Mouse (Mus musculus): ENCODE results near the gene Tanc2. TPM values are rescaled to one million over a fixed set of nuclear protein-coding genes. Genes with fewer than 3 reads are reported as not detected.

Gene Tanc2
- polyA plus RNA-seq, 1 experiment, result 10.2 TPM

DNA sequence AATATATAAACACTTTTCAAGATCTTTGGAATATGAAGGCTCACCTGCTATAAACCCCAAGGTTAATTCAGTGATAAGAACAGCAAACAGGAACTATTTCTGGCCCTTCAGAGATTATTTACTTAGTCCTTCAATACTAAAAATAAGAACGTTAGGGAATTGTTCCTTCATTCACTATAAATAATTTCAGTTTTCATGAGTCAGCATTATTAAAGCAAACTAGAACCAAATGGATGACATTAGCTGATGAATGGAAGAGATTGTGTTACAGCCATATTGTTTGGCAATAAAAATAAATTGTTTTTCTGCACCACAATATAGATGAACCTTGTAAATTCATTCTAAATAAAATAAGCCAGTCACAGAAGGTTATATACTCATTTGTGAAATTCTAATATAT is 129.9 kb downstream of the Tanc2 start:
- no peak for DNase-seq
- no peak overlapping the region for H3K4me3 ChIP-seq (replicated peaks; ENCODE audit: extremely low read depth, low read depth, low read length)
- H3K4me1 ChIP-seq (ENCODE audit: control insufficient read depth, insufficient read depth, low read length), result no peaks in the 10 kb centered on the region
- no peak for TF ChIP-seq POLR2A (IDR thresholded peaks at IDR 0.05; ENCODE audit: borderline replicate concordance, extremely low read depth, low read depth, low read length)
- no peak for TF ChIP-seq CTCF (IDR thresholded peaks at IDR 0.05; ENCODE audit: insufficient read depth, low read length)
- WGBS, result 19% methylated on average over 1 of the region's 1 CpGs

DNA sequence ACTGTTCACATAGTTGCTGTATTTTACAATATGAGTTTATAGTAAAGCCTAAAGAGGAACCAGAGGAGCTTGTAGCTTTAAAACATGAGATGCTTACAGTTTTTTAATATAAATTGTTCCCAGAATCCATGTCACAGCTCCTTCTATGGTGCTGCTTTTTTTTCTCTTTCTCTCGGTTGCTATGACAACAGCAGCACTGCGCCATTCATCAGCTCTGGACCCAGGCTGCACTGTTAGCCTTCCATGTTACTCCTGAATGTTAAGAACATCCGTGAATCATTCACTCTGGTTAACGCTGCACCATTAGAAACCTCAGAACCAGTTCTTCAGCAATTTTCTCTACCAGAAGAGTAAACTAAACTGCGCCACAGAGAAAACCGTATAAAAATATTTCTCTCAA is 141.8 kb downstream of the Tanc2 start:
- no peak for DNase-seq

DNA sequence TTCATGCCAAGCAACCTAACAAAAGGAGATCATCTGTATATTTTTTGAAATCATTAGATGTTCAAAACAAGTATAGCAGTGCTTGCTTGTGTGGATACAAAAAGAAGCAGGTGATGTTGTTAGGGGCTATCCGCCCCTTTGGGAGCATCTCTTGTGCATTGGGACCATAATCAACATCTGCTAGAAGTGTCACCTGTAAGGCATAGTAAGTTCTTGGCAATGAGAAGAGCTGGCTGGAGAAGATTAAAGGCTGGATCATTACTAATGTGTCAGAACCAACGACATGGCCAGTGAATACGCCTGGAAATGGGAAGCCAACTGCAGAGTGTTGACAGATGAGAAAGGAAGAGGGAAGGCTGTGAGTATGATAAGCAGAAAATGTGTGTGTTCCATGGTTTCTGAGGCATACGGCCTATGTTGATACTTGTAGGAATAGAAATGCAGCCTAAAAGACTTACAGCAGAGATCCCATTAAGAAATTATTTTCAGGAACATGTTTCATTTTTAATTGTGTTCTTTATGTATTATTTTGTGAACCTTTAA is 142.3 kb downstream of the Tanc2 start:
- no peaks in the 10 kb centered on the region for H3K4me1 ChIP-seq (ENCODE audit: control insufficient read depth, insufficient read depth, low read length)
- no peak for DNase-seq
- TF ChIP-seq CTCF (IDR thresholded peaks at IDR 0.05; ENCODE audit: insufficient read depth, low read length) (no peak), POLR2A (IDR thresholded peaks at IDR 0.05; ENCODE audit: borderline replicate concordance, extremely low read depth, low read depth, low read length) (no peak)
- WGBS, result 58% methylated on average over 4 of the region's 4 CpGs
- no peak overlapping the region for H3K4me3 ChIP-seq (replicated peaks; ENCODE audit: extremely low read depth, low read depth, low read length)

More for the DNA sequence above, 141.8 kb downstream of the Tanc2 start:
- TF ChIP-seq POLR2A (IDR thresholded peaks at IDR 0.05; ENCODE audit: borderline replicate concordance, extremely low read depth, low read depth, low read length), result no peak
- TF ChIP-seq CTCF (IDR thresholded peaks at IDR 0.05; ENCODE audit: insufficient read depth, low read length), result no peak
- 63% methylated on average over 6 of the region's 6 CpGs for WGBS
- H3K4me1 ChIP-seq (ENCODE audit: control insufficient read depth, insufficient read depth, low read length), result no peaks in the 10 kb centered on the region
- H3K4me3 ChIP-seq (replicated peaks; ENCODE audit: extremely low read depth, low read depth, low read length), result no peak overlapping the region

DNA sequence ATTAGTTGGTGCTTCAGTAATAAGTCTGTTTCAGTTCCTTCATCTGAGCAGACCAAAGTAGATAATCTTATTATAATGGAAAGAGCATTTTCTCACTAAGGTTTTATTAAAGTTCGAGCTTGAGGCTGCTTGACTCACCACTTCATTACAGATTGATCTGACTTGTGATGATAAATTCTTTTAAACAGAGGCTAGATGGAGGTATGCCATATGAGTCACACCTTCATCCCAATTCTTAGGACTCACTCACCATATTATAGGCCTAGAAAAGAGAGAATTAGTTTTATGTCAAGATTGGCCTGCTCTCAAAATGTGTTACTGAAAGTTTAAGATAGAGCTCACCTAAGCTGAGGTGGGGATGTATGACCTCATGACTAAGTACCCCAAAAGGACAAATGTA is 153.4 kb downstream of the Tanc2 start:
- Histone ChIP-seq H3K4me1 (ENCODE audit: control insufficient read depth, insufficient read depth, low read length) (no peaks in the 10 kb centered on the region), H3K4me3 (replicated peaks; ENCODE audit: extremely low read depth, low read depth, low read length) (no peak overlapping the region)
- 83% methylated on average over 1 of the region's 1 CpGs for WGBS
- DNase-seq, result no peak
- TF ChIP-seq CTCF (IDR thresholded peaks at IDR 0.05; ENCODE audit: insufficient read depth, low read length) (no peak), POLR2A (IDR thresholded peaks at IDR 0.05; ENCODE audit: borderline replicate concordance, extremely low read depth, low read depth, low read length) (no peak)

DNA sequence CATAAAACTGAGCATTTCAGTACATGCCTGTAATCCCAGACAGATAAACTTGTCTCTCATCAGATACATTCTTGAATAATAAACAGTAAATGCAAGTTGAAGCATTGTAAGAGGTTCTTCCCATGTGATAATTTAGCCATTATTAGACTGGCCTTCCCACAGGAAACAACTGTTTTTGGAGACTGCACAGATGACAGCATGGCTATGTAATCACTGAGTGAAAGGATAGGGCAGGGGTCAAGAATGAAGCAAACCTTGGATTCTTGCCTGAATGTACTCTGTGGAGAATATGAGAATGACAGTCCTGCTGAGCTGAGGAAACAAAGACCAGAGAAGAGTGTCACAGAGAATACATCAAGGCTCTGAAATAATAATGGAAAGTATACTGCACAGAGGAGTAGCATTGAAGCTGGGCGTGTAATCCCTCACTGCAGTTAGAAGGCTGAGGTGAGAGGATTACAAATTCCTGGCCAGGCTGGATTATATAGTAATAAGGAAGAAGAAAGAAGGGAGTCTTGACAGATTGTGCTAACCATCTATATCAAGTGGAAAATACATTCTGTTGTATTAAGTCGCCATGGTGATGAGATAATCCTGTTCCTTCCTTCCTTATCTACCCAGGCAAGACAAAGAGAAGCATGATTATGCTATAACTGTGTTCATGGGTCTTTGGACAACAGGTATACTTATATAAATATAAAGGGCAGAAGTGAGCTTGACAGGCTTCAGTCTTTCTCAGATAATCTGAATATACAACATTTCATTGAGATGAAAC is 159.7 kb downstream of the Tanc2 start:
- H3K4me1 ChIP-seq (ENCODE audit: control insufficient read depth, insufficient read depth, low read length), result peaks cover 3% of the 10 kb centered on the region
- 37% methylated on average over 2 of the region's 2 CpGs for WGBS
- TF ChIP-seq POLR2A (IDR thresholded peaks at IDR 0.05; ENCODE audit: borderline replicate concordance, extremely low read depth, low read depth, low read length), result no peak
- no peak for TF ChIP-seq CTCF (IDR thresholded peaks at IDR 0.05; ENCODE audit: insufficient read depth, low read length)
- no peak overlapping the region for H3K4me3 ChIP-seq (replicated peaks; ENCODE audit: extremely low read depth, low read depth, low read length)
- no peak for DNase-seq

DNA sequence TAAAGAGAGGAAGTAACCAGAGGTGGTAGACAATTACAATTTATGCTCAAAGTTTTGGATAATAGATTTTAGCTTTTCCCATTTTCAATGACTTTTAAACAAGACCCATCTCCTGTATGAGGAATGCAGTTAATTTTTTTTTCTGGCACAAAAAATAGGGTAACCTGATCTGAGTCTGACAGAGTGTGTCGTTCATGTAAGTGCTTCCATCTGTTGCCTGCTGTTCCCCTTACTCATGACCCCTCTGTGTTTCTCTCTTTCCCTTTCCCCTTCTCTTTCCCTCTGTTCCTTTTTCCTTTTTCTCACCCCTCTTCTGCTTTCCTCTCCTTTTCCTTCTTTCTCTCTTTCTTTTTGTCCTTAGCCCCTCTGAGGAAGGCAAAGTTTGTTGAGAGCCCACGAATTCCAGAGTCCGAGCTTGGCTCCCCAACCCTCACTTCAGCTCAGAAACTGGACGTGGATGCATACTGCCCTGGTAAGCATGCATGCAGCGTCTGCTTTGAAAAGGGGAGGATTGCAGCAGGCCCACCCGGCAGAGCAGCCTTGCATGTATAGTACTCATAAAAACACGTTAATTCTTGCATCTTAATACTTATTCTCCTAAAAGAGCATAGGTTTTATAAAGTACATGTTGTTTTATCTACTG is 168.9 kb downstream of the Tanc2 start:
- Histone ChIP-seq H3K4me3 (replicated peaks; ENCODE audit: extremely low read depth, low read depth, low read length) (no peak overlapping the region), H3K4me1 (ENCODE audit: control insufficient read depth, insufficient read depth, low read length) (no peaks in the 10 kb centered on the region; the same call in none of the 2 replicates)
- WGBS, result 64% methylated on average over 7 of the region's 7 CpGs
- DNase-seq, result no peak
- TF ChIP-seq POLR2A (IDR thresholded peaks at IDR 0.05; ENCODE audit: borderline replicate concordance, extremely low read depth, low read depth, low read length) (no peak), CTCF (IDR thresholded peaks at IDR 0.05; ENCODE audit: insufficient read depth, low read length) (no peak)

DNA sequence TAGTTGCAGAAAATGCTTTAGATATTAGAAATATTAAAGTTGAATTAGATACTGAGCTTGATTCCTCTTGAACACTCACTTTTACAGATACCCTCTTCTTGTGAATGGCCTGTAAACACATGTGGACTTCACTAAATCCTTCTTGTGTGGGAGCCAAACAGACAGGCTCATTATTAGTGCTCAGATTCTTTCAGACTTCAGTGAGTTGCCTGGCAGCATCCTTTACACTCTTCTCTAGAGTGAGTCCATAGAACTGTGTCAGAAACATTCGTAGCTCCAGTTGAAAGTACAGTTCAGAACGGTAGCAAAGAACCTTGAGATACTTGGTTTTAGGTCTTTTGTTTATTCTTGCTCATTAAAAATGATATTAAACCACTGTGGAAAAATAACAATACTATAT is 169.6 kb downstream of the Tanc2 start:
- TF ChIP-seq POLR2A (IDR thresholded peaks at IDR 0.05; ENCODE audit: borderline replicate concordance, extremely low read depth, low read depth, low read length), result no peak
- TF ChIP-seq CTCF (IDR thresholded peaks at IDR 0.05; ENCODE audit: insufficient read depth, low read length), result no peak
- no peaks in the 10 kb centered on the region; the same call in none of the 2 replicates for H3K4me1 ChIP-seq (ENCODE audit: control insufficient read depth, insufficient read depth, low read length)
- no peak overlapping the region for H3K4me3 ChIP-seq (replicated peaks; ENCODE audit: extremely low read depth, low read depth, low read length)
- WGBS, result 85% methylated on average over 2 of the region's 2 CpGs
- no peak for DNase-seq

DNA sequence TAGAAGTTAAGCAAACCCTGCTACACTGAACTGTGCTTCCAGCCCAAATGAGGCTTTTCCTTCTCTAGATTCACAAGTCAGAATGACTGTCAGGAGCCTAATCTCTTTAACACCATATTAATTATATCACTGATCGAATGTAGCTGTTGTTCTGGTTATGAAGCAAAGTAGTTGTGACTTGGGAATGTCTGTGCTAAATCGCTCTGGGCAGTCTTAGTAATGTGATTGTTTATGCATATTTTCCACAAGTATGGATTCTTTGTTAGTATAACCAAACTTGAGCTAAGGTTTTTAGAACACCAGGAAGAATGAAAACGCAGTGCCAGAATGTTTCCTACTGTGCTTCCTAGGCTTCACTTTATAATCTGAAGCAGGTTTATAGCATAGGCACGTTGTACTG is 170.6 kb downstream of the Tanc2 start:
- H3K4me1 ChIP-seq (ENCODE audit: control insufficient read depth, insufficient read depth, low read length), result no peaks in the 10 kb centered on the region; the same call in none of the 2 replicates

DNA sequence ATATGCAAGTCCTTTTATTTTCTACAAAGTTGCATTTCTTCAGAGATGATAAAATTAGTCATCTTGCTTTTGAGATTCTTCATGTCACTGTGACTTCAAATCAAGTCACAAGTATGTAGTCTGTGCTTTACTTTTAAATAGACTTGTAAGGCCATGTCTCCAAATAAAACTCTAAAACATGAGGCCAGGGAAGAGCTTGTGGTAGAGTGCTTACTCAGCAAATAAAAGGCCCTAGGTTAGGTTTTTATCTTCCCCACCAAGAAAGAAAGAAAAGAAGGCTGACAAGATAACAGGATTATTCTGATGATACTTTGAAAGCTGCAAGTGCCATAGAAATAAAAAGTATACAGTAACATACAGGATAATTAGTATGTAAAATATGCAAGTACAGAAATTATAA is 188.0 kb downstream of the Tanc2 start:
- no peak for DNase-seq
- Histone ChIP-seq H3K4me1 (ENCODE audit: control insufficient read depth, insufficient read depth, low read length) (no peaks in the 10 kb centered on the region), H3K4me3 (replicated peaks; ENCODE audit: extremely low read depth, low read depth, low read length) (no peak overlapping the region)
- TF ChIP-seq POLR2A (IDR thresholded peaks at IDR 0.05; ENCODE audit: borderline replicate concordance, extremely low read depth, low read depth, low read length), result no peak
- TF ChIP-seq CTCF (IDR thresholded peaks at IDR 0.05; ENCODE audit: insufficient read depth, low read length), result no peak

More for the DNA sequence above, 170.6 kb downstream of the Tanc2 start:
- WGBS, result 47% methylated on average over 4 of the region's 4 CpGs
- TF ChIP-seq CTCF (IDR thresholded peaks at IDR 0.05; ENCODE audit: insufficient read depth, low read length), result no peak
- TF ChIP-seq POLR2A (IDR thresholded peaks at IDR 0.05; ENCODE audit: borderline replicate concordance, extremely low read depth, low read depth, low read length), result no peak
- no peak overlapping the region for H3K4me3 ChIP-seq (replicated peaks; ENCODE audit: extremely low read depth, low read depth, low read length)
- DNase-seq, result no peak

Measured in lung, adult 2 months (tissue).